Mouse (Mus musculus): ENCODE data around the gene B4galnt4.
A peak's percentile ranks its signal among the peaks of the same experiment; 100 is the strongest.
"Not testable (repeated sequence)": the region's sequence is repeated elsewhere in the genome, so short reads cannot be mapped to it uniquely, and the experiment has no call there.

B4galnt4 gene

DNA sequence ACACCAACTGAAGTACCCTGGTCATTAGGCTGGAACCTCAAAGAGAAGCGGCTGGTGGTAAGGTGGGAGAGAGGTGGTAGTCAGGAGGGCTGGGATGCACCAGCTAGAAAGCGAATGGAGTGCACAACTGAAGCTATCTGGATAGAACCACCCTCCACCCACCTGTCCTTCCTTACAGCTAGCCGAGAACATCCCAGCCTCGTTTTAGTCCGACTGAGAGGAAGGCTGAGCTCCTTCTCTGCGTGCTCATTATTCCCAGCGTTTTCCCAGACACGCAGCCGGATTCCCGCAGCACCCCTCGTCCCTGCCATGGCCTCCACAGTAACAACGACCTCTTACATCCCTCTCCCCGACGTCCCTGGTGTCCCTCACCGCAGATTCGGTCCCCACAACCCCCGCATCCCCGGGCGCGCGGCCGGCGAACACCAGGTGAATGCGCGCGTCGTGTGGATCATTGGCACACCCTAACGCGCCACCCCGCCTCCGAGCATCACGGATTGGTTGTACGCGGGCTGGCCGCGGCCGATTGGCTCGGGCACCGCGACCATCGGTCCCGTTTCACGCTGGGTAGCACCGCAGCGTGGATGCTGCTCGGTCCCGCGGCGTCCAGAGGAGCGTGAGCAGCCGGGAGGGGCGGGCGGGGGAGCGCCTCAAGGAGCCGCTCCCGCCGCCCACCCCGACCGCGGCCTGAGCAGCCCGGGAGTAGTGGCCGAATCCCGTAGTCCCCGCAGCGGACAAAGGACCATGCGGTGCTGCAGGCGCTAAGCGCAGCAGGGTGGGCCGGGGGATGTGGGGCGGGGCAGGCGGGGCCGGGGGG lies at the start of gene B4galnt4:
B4galnt4 (plus strand) TSS at position 679 of the 817 bp plus-strand sequence.
- peak; percentile 62 for DNase-seq

DNA sequence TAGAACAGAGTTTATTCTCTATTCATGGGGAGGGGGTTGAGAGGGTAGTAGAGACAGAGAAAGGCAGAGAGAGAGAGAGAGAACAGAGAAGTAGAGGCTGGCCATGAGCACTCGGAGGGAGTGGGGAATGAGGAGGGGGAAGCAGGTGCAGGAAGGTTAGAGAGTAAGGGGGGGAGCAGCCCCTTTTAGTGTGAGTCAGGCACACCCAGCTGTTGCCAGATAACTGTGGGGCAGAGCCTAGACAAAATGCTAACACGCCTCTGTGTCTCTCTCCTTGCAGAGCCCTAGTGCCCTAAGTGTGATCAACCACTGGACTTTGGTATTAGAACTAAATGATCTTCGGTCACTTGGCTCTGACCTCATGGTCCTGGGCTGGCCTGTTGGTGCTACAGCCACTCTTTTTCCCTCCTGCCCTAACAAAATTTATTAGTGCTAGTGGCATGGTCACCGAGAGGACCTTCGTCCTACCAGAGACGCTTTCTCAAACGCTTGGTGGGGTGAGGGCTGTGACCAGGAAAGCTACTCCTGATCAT lies 49.6 kb upstream of the B4galnt4 start:
- DNase-seq: no peak

DNA sequence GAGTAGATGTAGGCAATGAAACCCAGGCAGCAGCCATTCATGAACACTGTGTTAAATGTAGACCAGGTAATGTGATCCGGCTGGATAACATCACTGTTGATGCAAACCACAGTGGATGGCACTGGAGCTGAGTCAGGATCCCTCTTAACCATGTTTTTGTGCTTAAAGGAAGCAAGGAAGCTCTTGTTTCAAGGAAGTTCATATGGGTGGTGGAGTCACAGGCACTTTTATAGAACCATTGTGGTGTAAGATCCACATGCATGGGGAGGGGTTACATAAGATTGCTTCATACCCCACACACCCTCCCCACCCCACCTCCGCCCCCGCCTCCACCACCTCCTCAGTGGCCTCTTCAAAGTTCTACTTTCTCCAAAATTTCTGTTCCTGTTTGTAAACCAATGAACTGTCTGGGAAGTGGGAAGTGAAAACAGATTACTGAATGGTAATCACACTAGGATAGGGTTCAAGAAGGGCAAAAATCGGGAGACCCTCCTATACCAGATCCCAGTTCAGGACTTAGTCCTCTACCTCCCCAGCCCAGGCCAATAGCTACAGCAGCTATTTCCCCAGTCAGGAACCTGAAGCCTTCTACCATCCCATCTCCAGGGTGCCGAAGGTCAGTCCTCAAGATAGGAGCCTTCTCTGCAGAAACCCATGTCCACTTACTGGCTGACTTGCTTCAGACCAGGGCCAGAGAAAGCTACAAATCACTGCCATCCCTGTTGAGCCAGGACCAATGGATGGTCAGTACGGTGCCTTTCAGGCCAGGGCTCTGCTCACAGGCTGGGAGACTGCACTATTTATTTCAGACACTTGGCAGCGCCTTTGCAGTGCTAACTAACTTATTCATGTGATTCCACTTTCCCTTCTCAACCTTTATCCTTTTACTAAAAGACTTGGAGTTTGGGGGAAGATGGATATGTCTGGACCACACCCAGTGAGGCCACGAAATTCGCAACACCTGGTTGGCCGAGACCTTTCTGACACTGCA lies 43.9 kb upstream of the B4galnt4 start:
- no peak for DNase-seq

GRCm38 (mm10) chr7:141017824-141018223 lies 43.1 kb upstream of the B4galnt4 start, which contains the start of gene Ifitm6:
Gene Ifitm6 (minus strand): TSS chr7:141017924.
- not testable (repeated sequence) for DNase-seq

- no peak for DNase-seq
These were observed 41.9 kb upstream of the B4galnt4 start for GRCm38 (mm10) chr7:141019028-141019427.

DNA sequence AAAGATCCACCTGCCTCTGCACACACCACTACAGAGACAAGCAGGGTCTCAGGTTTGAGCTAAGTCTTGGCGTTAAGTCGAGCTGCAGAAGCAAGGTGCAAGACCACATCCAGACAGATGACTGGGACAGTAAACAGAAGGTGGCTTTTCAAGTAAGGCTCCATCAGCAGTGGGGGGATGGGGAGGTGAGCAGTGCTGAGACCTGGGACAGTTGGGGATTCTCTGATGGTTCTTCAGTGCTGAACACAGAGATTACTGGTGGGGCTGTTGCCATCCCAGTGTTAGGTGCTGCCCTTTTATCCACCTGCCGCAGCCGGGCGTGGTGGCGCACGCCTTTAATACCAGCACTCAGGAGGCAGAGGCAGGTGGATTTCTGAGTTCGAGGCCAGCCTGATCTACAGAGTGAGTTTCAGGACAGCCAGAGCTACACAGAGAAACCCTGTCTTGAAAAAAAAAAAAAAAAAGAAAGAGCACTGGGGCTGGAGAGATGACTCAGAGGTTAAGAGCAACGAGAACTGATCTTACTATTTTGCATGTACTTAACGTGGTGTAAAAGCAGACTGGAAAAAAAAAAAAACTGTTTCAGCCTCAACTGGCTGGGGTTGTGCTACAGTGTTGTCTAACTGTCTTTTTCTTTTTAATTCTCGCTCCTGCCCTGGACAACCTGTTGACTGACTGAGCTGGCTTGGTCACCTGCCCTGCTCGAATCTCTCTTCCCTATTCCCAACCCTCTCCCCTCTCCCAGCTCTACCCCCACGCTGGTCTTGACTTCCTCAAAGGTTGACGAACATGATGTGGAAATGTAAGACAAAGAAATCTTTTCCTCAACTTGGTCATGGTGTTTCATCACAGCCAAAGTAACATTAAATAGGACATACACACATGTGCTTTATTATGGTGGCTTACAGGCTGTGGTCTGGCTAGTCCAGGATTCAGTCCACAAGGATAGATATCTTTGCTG lies 39.1 kb upstream of the B4galnt4 start:
- no peak for DNase-seq

DNA sequence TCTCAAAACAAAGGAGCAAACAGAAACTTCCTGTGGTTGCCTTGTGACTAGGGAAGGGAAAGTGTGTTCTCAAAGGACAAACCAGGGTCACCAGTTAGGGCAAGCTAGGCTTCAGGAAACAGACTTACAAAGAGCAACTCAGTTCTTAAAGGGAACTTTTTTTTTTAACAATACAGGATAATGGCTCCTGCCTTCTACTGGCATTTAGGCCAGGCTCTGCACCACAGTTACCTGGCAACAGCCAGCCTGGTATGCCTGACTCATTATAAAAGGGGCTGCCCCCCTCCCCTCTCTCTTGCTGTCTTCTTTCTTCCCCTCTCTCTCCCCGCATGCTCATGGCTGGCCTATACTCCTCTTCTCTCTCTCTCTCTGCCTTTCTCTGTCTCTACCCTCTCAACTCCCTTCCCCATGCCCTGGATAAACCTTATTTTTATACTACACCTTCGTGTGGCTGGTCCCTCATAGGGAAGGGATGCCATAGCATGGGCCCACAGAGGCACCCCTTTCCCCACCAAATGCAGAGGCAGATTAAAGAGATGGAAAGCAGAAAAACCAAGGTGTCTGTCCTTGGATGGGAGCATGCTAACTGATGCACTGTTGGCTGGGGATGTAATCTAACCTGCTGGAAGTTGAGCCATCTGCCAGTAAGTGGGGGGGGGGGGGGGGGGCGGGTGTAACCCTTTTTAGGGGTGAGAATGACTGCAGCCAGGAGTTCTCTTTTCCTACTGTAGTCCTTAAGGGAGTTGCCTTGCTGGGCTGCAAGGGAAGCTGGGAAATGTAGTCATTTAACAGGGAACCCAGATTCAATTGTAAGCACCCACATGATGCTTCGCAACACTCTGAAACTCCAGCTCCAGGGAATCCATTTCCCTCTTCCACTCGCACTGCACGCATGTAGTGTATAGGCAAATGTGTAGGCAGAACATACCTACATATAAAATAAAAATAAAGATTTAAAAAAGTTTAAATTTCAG lies 35.8 kb upstream of the B4galnt4 start:
- no peak for DNase-seq

DNA sequence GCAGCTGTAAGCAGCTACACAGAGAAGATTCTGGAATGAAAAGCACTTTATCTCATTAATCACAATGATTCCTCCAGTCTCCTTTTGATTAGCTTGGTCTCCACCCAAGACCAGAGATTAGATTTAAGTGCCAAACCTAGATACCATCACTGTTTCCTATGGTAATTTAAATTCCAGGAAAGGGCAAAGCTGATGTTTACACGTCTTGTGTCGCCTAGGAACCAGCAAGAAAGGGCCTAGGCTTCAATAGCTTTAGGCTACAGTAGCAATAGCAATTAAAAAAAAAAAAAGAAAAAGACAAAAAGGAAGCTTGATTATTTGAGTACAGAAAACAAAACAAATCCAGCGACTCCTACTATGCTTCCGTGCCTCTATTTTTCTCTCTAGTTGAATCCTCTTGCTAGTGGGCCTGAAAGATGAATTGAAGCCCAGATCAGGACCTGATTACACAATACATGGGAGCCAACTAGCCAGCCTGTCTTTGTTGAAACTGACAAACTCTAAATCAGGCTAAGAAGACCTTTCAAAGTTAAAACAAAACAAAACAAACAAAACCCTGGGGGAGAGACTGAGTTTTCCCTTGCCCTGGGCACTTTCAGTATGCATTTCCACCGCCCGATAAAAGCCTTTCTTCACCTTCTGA lies 34.7 kb upstream of the B4galnt4 start:
- DNase-seq: no peak

GRCm38 (mm10) chr7:141026740-141027098 lies 34.2 kb upstream of the B4galnt4 start:
- DNase-seq: no peak

DNA sequence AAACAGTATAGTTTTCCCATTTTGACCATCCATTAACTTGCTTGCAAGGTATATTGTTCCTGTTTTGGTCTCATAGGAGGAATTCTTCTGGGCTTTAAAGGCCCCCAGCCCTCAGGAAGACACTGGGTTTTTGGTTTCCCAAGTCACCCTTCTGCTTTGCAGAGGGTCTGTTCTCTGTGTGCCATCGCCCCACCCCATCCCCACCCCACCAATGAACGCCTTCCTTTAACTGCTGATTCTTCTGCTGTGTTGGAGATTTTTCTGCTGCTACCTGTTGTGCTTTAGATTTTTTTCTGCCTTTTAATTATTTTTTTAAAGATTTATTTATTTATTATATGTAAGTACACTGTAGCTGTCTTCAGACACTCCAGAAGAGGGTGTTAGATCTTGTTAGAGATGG lies 32.1 kb upstream of the B4galnt4 start, which contains the start of gene Gm17387:
Gm17387 (plus strand) TSS at position 301 of the 400 bp plus-strand sequence.
- no peak for DNase-seq

- DNase-seq: no peak
These were observed 30.5 kb upstream of the B4galnt4 start for GRCm38 (mm10) chr7:141030390-141030789.

DNA sequence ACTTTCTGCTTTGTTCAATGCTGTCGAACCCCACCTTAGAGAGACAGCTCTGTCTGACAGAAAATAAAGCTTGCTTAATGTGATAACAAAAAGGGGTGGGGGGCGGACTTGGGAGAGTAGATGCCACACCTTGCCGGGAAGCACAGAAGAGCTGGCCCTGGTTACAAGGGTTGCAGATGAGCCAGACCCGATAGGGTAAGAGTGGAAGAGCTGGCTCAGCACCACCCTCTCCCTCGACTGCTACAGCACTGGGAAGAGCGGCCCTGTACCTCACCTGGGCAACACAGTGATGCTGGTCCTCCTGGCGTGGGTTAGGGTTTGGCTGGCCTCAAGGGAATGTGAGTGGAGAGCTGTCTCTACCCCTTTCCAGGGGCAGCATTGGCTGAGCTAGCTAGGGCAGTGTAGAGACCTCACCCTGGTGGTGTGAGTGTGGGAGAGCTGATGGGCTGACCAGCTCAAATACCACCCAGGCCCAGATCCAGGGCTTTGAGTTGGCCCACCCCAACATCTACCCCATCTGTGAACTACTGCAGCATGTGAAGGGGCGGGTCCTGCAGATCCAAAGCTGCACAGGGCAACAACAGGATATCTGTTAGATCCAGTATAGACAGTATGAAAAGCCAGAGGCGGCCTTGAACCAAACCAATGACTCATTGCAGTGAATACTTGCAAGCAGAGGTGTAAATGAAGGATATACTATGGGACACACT lies 28.3 kb upstream of the B4galnt4 start:
- no peak for DNase-seq

DNA sequence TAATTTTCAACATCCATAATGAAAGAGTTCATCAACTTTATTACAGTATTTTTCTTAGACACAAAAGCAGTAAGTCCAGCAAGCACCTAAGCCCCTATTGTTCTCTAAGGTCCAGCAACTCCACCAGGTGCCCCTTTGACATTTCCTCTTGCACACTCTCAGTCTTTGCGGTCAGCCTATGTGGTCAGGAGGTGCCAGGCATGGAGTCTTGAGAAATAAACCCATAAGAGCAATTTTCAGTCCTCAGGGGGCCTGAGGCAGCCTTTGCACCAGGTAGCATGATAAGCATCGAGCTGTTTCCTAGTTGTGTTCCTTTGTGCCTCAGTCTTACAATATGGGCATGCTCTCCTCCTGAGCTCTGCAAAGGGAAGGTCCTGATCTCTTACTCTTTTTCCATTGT lies 24.3 kb upstream of the B4galnt4 start:
- not testable (repeated sequence) for DNase-seq

- DNase-seq: no peak
These were observed 22.5 kb upstream of the B4galnt4 start for GRCm38 (mm10) chr7:141038090-141039032.

DNA sequence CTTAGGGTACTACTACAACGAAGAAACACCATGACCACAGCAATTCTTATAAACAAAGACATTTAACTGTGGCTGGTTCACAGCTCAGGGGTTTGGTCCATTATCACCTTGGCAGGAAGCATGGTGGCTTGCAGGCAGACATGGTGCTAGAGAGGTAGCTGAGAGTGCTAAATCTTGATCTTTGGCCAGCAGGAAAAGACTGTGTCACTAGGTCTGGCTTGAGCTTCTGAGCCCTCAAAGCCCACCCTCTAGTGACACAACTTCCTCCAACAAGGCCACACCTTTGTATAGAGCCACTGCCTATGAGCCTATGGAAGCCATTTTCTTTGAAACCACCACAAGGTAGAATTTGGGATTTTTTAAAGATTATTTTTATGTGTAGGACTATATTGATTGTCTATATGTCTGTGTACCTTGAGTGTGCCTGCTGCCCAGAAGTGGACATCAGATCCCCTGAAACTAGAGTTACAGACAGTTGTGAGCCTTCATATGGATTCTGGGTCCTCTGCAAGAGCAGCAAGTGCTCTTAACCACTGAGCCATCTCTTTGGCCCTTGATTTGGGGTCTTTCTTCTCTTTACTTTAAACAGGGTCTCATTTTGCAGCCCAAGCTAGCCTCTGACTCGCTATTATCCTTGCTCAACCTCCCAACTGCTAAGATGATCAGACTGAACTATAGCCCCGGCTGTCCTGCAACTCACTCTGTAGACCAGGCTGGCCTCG lies 21.4 kb upstream of the B4galnt4 start:
- no peak for DNase-seq

- DNase-seq: no peak
These were observed 19.9 kb upstream of the B4galnt4 start for GRCm38 (mm10) chr7:141040867-141041606.

DNA sequence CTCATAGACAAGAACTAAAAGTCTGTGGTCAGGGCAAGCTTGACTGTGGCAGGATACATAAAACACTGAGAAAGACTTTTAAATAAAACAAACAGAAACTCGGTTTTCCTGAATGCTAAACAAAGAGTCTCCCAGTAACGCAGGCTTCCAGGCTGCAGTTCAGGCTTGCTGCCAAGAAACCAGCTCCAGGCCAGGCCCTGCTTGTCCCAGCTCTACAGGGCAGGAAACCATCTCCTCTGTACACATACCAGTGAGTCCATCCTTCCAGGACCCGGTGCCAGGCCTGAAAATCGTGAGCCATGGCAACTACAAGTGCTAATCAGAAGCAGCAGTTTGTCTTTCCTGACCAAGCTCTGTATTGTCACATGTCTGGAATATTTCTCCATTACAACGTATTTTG lies 19.2 kb upstream of the B4galnt4 start:
- peak; percentile 89 for DNase-seq
